Mouse (Mus musculus) layer of hippocampus, postnatal 10 days (tissue): ENCODE data around the gene Vmn1r205. TPM values are rescaled to one million over a fixed set of nuclear protein-coding genes. Genes with fewer than 3 reads are reported as not detected.
"Not testable (repeated sequence)": the region's sequence is repeated elsewhere in the genome, so short reads cannot be mapped to it uniquely, and the experiment has no call there.

Experiments
- DNase-seq, 2 experiments: peaks; one replicate each; pipeline ENCODE4 v3.0.0; 2021; ENCODE audit warnings: low spot score in 2 of 2
- long read RNA-seq: library from polyadenylated mRNA; stranded (forward); transcript quantifications from one replicate; pipeline ENCODE4 v2.0.0, GENCODE M21; 2023
- total RNA-seq, 2 experiments: library from RNA; stranded (reverse); gene quantifications; 2 replicates each; pipeline ENCODE4 v1.2.3; 2021

Vmn1r205 gene
- not detected for total RNA-seq
- long read RNA-seq = 0 reads

DNA sequence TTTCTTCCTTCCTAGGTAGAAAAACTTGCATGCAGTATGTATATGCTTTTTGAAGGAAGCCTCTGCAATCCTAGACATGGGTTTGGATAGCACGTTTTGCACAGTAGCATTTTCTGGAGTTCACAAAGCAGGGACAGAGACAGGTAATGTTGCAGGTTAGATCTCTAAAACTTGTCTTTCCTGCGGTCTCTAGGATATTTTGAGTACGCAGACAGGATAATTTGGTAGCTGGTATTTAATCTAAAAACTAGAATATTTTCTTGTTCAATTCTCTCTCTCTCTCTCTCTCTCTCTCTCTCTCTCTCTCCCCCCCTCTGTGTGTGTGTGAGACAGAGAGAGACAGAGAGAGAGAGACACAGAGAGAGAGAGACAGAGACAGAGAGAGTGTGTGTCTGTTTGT lies at the start of gene Vmn1r205:
Gene Vmn1r205, minus strand, starts transcription at position 101 of the 400 bp plus-strand sequence.
- no peak for DNase-seq

DNA sequence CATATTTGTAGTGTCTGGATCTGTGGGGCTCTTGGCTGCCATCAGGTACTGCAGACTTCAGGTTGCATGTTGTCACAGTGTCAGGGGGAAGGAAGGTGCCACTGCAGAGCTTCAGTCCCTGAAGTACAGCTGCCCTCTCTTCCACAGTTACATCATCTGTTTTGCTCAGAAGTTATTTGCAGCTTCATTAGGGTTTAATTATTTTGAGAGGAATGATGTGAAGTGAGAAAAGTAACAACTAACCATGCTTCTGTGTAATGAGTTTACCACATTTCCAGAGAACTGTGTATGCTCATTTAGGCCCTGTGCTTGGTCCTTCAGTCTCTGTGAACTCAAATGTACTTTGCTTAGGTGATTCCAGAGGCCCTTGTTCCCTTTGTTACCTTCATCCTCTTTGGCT lies 31.4 kb upstream of the Vmn1r205 start, which contains the start of gene Vmn1r206:
Gene Vmn1r206, minus strand, starts transcription at position 101 of the 400 bp plus-strand sequence.
- not testable (repeated sequence) for DNase-seq

- not testable (repeated sequence) for DNase-seq
Measured at GRCm38 (mm10) chr13:22583336-22583735, 9.5 kb downstream of the Vmn1r205 start.

DNA sequence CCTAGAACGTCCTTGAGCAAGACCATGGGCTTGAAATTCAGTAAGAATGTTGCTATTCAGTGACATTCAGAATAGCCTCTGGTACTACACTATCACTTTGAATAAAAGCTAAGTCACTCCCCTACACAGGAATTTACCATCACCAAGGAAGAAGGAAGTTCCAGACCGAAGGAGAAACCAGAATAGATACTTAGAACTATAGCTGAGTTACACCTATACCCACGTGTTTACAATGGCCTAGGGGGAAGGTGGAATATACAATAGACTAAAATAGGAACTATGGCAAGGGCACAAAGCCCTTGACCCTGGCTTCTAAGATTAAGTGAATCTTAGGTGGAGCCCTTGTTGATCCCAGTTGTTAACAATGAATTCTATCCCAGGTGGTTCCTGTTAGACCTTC lies 17.9 kb downstream of the Vmn1r205 start:
- not testable (repeated sequence) for DNase-seq

DNA sequence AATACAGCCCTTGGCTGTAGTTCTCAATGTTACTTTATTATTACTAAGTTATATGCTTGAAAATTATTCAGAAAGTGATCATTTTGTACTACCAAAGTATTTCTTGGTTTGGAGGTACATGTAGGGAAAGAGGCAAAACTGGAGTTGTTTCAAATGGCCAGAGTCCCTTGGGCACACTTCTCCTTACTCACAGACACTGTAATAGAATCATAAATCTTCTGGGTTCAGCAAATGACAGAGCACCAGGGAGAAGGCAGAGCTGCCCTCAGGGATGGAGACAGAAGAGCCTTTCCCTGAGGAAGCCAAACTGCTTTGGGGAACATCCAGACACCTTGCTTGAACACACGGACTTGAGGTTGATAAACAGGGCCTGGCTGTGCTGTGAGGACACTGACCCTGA lies 39.9 kb downstream of the Vmn1r205 start, which contains the start of gene Vmn1r204:
Gene Vmn1r204, plus strand, starts transcription at position 301 of the 400 bp plus-strand sequence.
- DNase-seq = not testable (repeated sequence)

Other genes with a start within 250 kb of the Vmn1r205 start
- gene Vmn1r198, start 242.6 kb downstream of the Vmn1r205 start, total RNA-seq = not detected
- gene Vmn1r199, start 213.2 kb downstream of the Vmn1r205 start, total RNA-seq = not detected
- gene Vmn1r200, start 202.6 kb downstream of the Vmn1r205 start, total RNA-seq = not detected
- gene Vmn1r201, start 121.1 kb downstream of the Vmn1r205 start, total RNA-seq = not detected
- under 1 TPM in 1 of 2 experiments, not detected in 1; 0.09 TPM for gene Vmn1r202, start 87.6 kb downstream of the Vmn1r205 start, total RNA-seq
- gene Vmn1r203, start 74.9 kb downstream of the Vmn1r205 start, total RNA-seq = under 1 TPM in 1 of 2 experiments, not detected in 1; 0.05 TPM
- not detected for gene Vmn1r204, start 39.8 kb downstream of the Vmn1r205 start, total RNA-seq
- gene Vmn1r206, start 31.3 kb upstream of the Vmn1r205 start, total RNA-seq = not detected
- gene Vmn1r207-ps, start 136.6 kb upstream of the Vmn1r205 start, total RNA-seq = under 1 TPM; 0.18 to 0.20 TPM
- gene Vmn1r208, start 184.4 kb upstream of the Vmn1r205 start, total RNA-seq = not detected
- not detected for gene Vmn1r209, start 216.7 kb upstream of the Vmn1r205 start, total RNA-seq
- gene Vmn1r210, start 238.3 kb upstream of the Vmn1r205 start, total RNA-seq = not detected